Mouse (Mus musculus): ENCODE measurements around the gene Nolc1.

DNA sequence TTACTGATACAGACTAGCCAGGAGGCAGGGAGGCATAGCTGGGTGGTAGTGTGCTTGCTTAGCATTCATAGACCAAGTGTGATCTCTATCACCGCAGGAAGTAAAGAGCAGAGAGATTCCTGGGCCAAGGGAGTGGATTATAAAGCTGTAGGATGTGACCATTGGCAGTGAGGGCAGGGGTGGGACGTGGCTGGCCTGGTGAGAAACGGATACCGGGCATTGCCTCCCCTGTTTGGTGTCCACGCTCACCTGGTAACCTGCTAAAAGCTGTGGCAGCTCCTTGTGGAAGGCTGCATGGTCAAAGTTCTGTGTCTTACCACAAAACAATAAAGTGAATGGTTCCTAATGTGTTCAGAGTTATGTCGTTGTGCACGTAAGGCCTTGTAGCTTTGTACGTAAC, 9.5 kb downstream of the Nolc1 start:
- TF ChIP-seq TAL1 (IDR thresholded peaks at IDR 0.05; ENCODE audit: low read length) = no peak
- no peak for TF ChIP-seq GATA1 (IDR thresholded peaks at IDR 0.05; ENCODE audit: low read length)

Measured in erythroblast, embryonic 14.5 days (primary cell).